Mouse (Mus musculus) spleen, embryonic (tissue): ENCODE results near the gene Tec.

Source experiments
- CTCF ChIA-PET: fragments of 350-600 bp; sonication (Branson Sonifier 250); formaldehyde crosslinking; loops from one replicate; lab custom pipeline; 2022; lab: Charles Lee

Gene Tec

DNA sequence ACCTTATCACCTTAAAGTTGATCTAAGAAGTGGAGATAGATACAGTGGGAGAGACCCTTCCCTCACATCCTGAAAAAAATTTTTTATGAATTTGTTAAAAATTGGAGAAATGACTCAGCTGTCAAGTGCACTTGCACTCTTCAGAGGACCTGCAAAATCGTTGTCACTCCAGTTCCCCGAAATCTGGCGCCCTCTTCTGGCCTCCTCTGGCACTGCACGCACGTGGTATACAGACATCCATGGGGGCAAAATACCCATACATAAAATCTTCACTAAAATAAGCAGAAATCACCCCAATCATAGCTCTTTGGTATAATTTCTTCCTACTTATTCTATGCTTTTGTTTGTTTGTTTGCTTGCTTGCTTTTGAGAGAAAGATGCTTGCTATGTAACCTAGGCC, 25.7 kb upstream of the Tec start:
- CTCF ChIA-PET, result no interaction called here

DNA sequence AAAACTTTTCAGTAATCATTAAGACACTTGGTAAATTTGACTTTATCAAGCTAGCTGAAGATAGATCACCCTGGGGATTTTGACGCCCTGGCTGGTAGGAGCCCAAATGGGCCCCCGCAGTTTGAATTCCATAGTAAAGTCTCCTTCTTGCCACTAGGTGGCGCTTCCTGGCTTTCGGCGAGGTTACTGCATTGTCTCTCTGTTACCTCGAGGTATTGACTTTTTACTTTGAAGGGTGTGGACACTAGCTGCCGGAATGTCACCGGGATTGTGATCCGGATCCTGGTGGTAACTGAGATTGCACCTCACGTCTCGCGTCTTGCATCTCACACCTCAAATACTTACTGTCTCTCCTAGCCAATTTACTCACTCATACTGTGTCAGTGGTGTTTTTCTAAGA, 23.3 kb upstream of the Tec start:
- CTCF ChIA-PET, result interaction anchor here (0.9 kb wide), 1 partner anchor 35 kb away, joined by 3 read pairs; no protein-coding TSS in a partner anchor

DNA sequence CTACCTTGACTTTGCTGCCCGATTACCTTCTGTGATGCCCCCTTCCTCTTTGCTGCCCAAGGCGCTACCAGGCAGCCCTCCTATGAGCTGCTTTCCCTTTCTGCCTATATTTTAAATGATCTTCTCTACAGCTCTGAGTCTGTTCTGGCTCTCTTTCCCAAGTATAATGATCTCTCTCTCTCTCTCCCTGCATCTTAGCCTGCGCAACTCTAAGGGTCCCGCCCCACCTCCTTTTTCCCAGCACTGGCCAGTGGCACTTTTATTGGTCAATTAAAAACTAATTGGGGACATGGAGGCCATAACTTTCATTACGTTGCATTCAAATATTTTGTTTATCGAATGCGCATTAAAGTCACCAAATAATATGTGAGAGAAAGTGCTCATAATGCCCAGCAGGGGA, 20.0 kb upstream of the Tec start:
- CTCF ChIA-PET, result no interaction called here

DNA sequence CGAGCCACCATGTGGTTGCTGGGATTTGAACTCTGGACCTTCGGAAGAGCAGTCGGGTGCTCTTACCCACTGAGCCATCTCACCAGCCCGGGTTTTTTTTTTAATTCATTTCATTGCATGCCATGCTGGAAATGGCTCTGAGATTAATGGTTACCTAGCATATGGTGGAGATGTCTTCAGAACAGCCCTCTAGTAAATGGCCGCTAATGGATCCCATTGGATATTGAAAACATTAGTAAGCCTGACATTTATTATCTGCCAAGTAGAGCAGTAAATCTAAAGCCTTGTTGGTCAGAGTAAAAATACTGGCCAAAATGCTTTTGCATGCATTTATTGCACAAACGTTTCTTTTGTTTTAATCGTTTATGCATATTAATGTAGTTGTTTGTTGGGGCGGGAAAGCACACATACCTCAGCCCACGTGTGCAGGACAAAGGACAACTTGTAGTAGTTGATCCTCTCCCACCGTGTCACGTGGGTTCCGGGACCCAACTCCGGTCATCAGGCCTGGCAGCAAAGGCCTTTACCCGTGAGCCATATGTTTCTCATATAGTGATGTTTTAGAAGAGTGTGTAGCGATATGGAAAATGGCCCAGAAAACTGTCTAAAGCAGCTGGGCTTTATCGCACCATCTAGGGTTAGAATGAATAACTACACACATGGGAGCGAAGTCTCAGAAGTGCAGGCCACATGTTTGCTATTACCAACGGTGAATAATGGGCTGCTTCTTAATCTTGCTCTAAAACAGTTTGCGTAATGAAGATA, 18.4 kb upstream of the Tec start:
- CTCF ChIA-PET, result no interaction called here

DNA sequence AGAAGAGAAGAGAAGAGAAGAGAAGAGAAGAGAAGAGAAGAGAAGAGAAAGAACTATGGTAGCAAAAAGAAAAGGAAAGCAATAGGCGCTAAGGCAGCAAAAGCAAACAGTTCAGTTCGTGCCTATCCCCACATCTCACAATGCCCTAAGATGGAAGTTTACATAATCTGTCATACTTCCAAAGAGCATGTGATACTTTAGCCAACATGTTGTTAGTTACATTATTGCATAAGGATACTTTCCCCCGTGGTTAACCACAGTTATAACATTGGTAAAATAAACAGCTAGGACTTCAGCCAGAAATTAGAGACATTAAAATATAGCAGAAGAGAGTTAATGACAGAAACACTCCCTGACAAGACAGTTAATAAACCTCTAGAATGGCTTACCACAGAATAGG, 15.4 kb upstream of the Tec start:
- CTCF ChIA-PET, result no interaction called here

DNA sequence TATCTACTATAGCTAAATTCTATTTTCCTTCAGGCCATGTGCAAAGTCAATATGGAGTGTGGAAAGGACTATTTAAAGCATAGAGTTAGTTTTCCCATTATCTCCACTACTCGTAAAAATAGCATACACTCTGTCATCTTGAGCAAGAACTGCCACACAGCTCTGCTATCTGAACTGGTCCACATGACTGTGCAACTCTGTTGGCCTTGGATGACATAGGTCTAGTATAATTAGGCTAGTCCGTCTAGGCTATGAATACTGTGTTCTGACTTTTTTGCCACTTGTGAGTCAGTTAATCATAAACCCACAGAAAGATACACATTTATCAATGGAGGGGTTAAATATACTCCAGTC, 14.1 kb upstream of the Tec start:
- CTCF ChIA-PET, result interaction anchor here (0.5 kb wide), 1 partner anchor 338 kb away, joined by 6 read pairs; no protein-coding TSS in a partner anchor

DNA sequence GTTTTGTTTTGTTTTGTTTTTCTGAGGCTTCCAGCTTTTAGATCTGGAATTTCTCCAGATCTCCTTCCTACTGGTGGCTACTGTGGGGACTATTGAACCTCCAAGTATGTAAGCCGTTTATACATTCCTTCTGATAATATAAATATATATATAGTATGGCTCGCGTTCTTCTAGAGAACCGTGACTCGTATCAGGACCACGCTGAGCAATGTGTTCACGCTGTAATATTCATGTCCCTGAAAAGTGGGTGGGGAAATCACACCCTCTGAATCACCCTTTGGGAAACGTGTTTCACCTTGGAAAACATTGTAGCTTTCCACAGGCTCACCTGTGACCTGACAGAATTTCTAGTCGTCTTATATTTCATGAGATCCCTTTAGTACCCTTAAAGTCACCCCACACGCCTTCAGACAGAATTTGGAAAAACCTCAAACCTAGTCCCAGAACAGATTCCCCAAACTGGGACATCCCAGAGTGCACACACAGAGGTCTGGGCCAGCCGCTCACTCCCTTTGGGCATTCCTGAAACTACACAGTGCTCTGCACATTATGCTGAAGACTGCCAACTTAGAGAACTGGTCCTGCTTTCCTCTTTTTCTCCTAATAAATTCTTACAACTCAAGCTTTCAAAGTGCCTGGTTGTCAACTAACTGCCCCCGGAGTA, 13.6 kb upstream of the Tec start:
- CTCF ChIA-PET, result interaction anchor here (0.5 kb wide), 1 partner anchor 339 kb away, joined by 6 read pairs; no protein-coding TSS in a partner anchor

DNA sequence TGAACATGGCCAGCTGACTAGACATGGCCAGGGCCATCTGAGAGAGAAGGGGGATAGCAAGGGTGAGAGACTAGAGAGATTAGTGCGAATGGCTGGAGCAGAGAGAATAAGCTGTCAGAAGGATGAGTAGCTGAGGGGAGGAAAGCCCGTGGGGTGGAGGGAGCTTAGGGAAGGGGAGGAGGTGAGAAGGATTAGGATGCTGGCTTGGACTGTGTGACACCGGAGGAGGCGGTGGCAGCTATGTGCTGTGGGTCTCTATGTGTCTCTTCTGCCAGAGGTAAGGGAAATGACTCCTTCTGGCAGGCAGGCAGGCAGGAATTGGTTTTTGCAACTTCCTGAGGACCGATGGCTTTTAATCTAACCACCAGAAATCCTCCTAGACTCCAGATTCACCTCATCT, 11.5 kb upstream of the Tec start:
- CTCF ChIA-PET, result interaction anchor here (0.7 kb wide), 1 partner anchor 89 kb away, joined by 6 read pairs; no protein-coding TSS in a partner anchor

DNA sequence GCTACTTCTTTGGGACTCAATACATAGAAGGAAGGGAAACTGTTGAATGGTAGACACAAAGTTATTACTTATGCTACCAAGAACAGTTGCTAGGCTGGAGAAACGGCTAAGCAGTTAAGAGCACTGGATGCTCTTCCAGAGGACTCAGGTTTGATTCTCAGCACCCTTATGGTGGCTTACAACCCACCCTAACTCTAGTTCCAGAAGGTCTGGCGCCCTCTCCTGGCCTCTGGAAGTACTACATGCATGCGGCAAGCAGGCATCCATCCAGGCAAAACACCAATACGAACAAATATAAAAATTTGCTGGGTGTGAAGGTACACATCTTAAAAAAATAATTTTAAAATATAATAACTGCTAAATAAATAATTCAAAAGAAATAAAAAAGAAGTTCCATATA, 2.8 kb upstream of the Tec start:
- CTCF ChIA-PET, result interaction anchor here (0.6 kb wide), 1 partner anchor 123 kb away, joined by 5 read pairs; no protein-coding TSS in a partner anchor

DNA sequence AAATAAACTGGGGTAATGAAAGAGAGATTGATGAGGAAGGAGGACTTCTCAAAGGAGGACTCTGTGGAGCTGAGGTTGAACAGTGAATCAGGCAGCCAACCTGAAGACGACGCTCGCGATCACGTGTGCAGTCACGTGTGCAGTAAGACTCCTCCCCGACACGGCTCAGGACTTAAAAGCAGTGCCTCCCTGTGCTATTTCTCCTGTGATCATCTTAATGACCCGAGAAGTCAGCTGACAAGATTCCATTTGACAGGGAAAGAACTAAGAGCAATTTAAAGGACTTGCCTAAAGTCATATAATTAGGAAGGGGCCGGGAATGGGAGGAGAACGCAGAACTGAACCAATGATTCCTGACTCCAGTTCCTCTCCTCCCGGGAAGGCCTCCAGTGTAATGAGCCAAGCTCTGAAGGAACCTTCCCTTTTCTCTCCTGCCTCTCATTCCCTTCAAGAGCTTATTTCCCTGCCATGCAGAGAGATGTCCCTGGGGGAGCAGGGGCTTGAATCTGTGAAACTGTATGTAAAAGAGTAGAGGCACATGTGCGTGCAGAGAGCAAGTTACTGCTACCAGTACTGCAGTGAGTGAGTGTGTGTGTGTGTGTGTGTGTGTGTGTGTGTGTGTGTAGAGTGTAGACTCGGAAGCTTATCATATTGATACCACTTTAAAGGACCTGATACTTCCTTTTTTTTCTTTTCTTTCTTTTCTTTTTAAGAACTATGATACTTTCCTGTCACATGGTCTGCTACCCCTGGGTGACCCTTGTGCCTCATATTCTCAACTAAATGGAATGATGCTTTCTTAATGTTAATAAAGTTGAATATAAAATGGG, 1.7 kb upstream of the Tec start:
- CTCF ChIA-PET, result interaction anchor here (0.9 to 2.1 kb wide), 2 partner anchors 9 to 53 kb away, joined by 3 to 8 read pairs; no protein-coding TSS in a partner anchor

DNA sequence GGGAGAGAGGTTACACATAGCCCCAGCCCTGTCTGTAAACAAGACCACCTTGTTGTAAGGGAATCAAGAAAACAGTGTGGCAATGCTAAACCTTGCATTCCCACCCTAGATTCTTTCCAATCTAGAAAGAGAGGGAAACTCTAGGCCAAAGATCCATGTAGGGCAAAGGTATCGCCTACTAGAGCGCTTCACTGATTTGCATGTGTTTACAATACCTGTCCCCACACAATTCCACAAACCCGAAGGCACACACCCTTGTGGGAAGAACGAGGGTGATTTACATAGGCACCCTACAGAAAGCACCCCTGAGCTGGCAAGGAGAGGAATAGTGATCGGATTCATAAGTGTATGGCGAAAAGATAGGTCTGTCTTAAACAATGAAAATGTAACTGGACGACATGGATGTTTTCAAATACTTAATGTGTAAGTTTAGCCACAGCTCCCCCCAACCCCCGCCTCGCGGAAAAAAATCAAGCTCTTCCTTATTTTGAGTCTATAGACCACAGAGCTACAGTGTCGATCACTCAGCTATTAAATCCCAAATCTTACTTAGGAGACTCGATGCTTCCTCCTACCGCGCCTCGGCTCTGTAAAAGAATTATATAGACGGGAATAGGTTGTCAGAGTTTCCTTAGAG, 1.1 kb downstream of the Tec start:
- CTCF ChIA-PET, result interaction anchor here (0.5 to 1.0 kb wide), 2 partner anchors 12 to 71 kb away, joined by 3 to 6 read pairs; no protein-coding TSS in a partner anchor

DNA sequence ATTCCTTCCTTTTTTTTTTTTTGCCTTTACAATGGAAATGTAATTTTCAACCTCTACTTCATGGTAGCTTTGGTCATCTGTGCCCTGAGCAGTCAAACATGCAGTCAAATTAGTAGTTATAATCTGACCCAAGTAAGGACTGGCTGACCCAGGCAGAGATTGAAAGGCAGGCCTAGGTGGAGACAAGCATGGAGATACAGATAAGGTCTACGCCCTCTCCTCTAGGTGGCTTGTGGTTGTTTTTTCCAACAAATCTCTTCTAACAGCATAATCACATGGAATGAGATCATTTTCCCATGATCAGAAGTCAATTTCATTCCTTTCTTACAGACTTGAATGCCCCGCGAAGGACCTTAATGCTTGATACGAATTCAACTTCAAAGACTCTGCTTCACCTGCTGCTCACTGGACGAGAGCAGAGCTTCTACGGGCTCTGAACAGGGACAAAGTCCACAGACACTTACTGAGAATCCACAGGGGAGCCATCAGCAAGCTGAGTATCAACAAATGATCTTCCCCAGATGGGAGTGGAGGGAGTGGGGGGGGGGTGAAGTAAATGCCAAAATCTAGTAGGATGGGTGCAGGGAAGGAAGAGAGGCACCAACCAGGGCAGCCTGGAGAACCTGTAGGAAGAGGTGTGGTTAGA, 1.9 kb downstream of the Tec start:
- CTCF ChIA-PET, result interaction anchor here (0.6 kb wide), 4 partner anchors 26 to 266 kb away, joined by 3 to 6 read pairs (median 4); no protein-coding TSS in a partner anchor

DNA sequence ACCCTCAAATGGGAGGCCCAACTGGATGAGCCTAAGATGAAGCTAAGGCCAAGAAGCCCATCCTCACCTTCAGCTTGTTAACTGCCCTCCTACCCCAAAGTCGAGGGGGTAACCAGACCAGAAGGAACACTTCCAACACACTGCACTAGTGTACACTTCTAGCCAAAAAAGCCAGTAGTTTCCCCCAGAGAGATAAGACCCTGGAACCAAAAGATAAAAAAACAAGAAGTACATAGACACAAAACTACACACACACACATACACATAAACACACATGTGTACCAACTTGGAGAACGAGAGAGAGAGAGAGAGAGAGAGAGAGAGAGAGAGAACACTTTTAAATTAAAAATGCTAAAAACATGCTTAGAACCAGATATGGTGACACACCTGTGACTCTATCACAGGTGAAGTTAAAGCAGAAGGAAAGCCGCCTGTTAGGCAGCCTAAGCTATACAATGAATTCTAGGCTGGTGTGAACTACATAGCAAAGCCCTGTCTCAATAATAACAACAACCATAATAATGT, 3.6 kb downstream of the Tec start:
- CTCF ChIA-PET, result no interaction called here

DNA sequence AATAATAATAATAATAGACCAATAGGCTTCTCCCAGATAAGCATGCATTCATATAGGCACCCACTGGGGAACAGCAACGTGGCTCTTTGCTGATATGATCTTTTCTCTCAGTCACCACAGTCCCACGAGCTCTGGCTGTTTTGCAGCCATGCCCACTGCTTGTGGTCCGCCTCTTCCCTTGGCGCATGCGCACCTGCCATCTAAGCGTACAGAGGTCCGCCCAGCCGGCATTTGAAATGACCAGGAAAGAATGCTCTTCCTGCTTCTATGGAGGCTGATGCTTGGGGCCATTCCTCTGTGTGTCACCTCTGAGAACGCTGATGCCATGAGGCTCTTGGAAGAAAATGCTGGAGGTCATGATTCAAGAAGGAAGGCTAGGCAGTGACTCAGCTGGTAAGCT, 5.1 kb downstream of the Tec start:
- CTCF ChIA-PET, result interaction anchor here (0.7 kb wide), 1 partner anchor 64 kb away, joined by 3 read pairs; no protein-coding TSS in a partner anchor

DNA sequence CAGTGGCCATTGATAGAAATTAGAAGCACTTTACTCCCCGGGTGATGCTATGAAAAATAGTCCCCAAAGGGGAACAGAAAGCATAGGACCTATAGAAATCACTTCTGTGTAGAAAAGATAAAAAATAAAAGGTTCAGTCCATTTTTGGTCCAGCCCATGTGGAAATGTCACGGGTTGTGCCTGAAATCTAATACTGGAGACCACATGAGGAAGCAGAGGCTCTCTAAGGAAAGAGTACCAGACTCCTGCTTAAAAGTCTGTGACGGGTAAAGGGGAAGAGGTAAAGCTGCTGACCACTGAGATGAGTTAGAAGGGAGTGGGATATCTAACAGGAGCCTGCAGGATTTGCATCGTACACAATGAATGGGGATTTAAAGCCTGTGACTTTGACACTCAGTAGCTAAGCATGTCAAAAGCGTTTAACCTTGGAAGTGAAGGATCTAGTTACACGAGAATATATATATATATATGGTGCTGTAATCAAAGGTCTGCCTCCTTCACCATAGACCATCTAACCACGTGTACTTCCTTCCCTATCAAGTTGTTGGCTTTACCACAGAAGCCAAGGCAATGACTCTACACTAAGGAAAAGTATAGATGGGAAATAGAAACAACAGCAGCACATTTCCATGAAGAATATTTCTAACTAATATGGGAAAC, 6.4 kb downstream of the Tec start:
- CTCF ChIA-PET, result interaction anchor here (0.6 kb wide), 1 partner anchor 33 kb away, joined by 8 read pairs; no protein-coding TSS in a partner anchor

DNA sequence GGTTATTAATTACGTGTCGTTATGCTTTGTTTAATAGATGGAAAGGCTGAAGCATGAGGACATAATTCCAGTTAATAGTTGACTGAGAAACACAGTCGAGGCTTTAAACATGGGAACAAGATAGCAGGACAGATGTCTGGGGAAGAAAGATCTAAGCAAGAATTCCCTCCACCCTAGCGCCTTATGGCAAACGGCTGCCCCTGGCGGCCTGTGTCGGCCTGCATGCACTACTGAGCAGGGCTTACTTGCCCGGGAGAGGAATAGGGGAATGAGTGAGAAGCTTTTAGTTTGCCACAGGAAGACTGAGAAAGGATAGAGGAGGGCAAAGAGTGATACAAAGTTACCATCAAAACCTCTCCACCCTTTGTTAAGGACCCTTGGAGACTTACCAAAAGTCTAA, 7.4 kb downstream of the Tec start:
- CTCF ChIA-PET, result interaction anchor here (0.7 to 1.0 kb wide), 2 partner anchors 8 to 75 kb away, joined by 3 to 4 read pairs; no protein-coding TSS in a partner anchor

DNA sequence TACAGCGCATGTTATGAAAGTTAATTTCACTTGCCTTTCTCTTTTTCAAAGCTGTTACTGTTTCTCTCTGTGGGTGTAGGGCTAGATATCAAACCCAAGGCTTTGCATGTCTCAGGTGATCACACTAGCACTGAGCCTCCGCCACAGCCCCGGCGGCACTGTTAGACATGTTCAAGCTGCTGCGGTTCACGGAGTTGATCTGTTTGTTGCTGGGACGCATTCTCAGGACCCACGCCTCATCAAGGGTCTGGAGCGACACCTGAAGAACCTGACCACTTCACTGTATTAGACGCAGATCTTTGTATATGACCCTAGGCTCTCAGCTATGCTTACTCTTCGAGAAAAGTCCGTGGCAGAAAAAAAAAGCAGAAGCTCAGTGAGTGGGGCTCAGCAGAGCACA, 10.0 kb downstream of the Tec start:
- CTCF ChIA-PET, result no interaction called here

DNA sequence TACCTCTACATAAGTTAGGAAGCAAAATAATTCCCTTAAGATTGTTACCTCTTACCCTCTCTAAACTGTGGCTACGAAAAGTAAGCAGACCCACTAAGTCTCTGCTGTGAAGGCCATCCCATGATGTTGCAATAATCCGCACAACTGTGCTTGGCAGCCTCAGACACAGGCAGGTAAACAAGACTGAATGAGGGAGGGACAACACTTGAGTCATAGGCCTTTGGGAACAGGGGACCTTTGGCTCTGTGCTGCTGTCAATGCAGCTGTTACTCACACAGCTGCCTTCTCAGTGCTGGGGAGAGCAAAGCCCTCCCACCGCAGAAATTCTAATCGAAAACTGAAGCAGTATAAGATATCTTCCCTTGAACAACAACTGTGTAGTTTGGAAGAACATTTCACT, 10.5 kb downstream of the Tec start:
- CTCF ChIA-PET, result no interaction called here

DNA sequence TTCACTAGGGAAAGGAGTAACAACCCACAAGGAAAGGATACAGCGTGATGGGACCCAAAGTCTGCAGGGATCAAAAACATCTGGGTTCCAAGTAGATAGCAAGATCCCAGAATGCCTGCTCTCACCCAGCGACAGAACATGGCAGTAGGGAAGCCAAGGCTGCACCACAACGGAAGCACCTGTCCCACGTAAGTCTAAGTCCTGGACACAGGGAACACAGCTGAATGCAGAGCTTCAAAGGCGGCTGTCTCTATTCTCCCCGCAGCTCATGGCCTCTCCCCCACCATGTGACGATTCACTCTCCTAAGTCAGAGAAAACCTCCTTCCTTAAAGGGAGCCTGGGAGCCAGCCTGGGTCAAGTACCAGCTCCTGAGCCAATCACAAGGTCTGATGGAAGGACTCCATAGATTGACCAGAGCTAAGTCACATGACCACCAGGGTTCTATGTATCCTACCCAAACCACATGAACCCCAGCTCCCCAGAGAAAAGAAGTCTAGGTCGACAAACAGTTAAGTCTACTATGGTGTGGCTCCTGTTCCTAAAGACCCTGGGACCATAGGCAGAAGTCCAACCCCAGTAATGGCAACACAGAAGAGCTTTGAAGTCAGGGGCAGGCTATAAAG, 11.9 kb downstream of the Tec start:
- CTCF ChIA-PET, result interaction anchor here (0.8 kb wide), 1 partner anchor 35 kb away, joined by 3 read pairs; no protein-coding TSS in a partner anchor
